Mouse (Mus musculus): ENCODE data around the gene Patl2.

GRCm38 (mm10) chr2:122141332-122141967 is 44.5 kb downstream of the Patl2 start:
- no peak for TF ChIP-seq CTCF (IDR thresholded peaks at IDR 0.05; ENCODE audit: low read depth, low read length)
- TF ChIP-seq GATA2 (IDR thresholded peaks at IDR 0.05; ENCODE audit: borderline replicate concordance, low read depth, low read length), result no peak

All from G1E (cell line).